Mouse (Mus musculus) spleen, adult 2 months (tissue): ENCODE data around the gene Ehmt2. TPM values are rescaled to one million over a fixed set of nuclear protein-coding genes. Genes with fewer than 3 reads are reported as not detected.

Experiments used
- DNase-seq, 2 experiments: peaks; one replicate each; pipeline versions ENCODE4 v3.0.0 to v3.0.0-alpha.2; 2012 to 2021; ENCODE audit warnings: low spot score in 2 of 2, low read depth in 1 of 2
- H3K27ac ChIP-seq: fragments of 200-500 bp; 2 replicates; pipeline ENCODE4 v1.5.1; 2012; ENCODE audit warnings: low read length, inconsistent platforms; ENCODE audit not compliant: insufficient read depth
- H3K27me3 ChIP-seq: fragments of 200-500 bp; 2 replicates; pipeline ENCODE4 v1.6.1; 2012; ENCODE audit warnings: mild to moderate bottlenecking, moderate library complexity, low read length, inconsistent platforms; ENCODE audit not compliant: control insufficient read depth, insufficient read depth
- H3K36me3 ChIP-seq: fragments of 200-500 bp; 2 replicates; pipeline ENCODE4 v1.6.1; 2012; ENCODE audit warnings: mild to moderate bottlenecking, low read length, inconsistent platforms; ENCODE audit not compliant: control insufficient read depth, insufficient read depth
- H3K4me1 ChIP-seq: fragments of 200-500 bp; 2 replicates; pipeline ENCODE4 v1.6.1; 2011; ENCODE audit warnings: inconsistent platforms; ENCODE audit not compliant: control insufficient read depth, insufficient read depth, insufficient read length
- H3K4me3 ChIP-seq: fragments of 200-500 bp; 2 replicates; pipeline ENCODE4 v1.5.1; 2011; ENCODE audit warnings: mild to moderate bottlenecking, inconsistent platforms; ENCODE audit not compliant: insufficient read depth, insufficient read length; ENCODE audit errors: extremely low read depth
- CTCF ChIP-seq: fragments of 200-500 bp; IDR thresholded peaks from 2 replicates; pipeline ENCODE4 v1.5.1; 2011; ENCODE audit warnings: mild to moderate bottlenecking, inconsistent platforms; ENCODE audit not compliant: insufficient read depth, insufficient read length, insufficient replicate concordance; ENCODE audit errors: extremely low read depth
- POLR2A ChIP-seq: fragments of 200-500 bp; IDR thresholded peaks from 2 replicates; pipeline ENCODE4 v1.6.1; 2011; ENCODE audit warnings: low read depth, low read length, inconsistent platforms
- WGBS: fragments of 180-500 bp; shearing (Covaris S2); methylation state at CpG from one replicate; pipeline ENCODE4 v1.1.7; 2018; 5-methylcytosine and 5-hydroxymethylcytosine counted together
- polyA plus RNA-seq: library from polyadenylated mRNA; depleted of rRNA; stranded (reverse); fragments of >200 nt; gene quantifications from 2 replicates; pipeline ENCODE4 v1.2.3, GENCODE M21; 2012

Ehmt2 gene
- polyA plus RNA-seq, 1 experiment = 200 TPM

- TF ChIP-seq CTCF (no peak), POLR2A (no peak)
- Histone ChIP-seq H3K36me3 (no peaks in the 10 kb centered on the region), H3K27me3 (no peaks in the 10 kb centered on the region), H3K4me1 (peaks cover 7% of the 10 kb centered on the region; the same call in 1 of the 2 replicates), H3K4me3 (no peak overlapping the region; the same call in 1 of the 2 replicates), H3K27ac (no peak overlapping the region)
- no peak for DNase-seq
Measured at GRCm38 (mm10) chr17:34881166-34881565, 17.1 kb upstream of the Ehmt2 start.

GRCm38 (mm10) chr17:34881683-34882310 is 16.5 kb upstream of the Ehmt2 start, which contains the start of gene Gm20547:
TSS of gene Gm20547 (minus strand) at chr17:34882042.
- Histone ChIP-seq H3K4me3 (no peak within 1 kb of the TSS; the same call in 1 of the 2 replicates), H3K27ac (no peak within 1 kb of the TSS), H3K27me3 (no peaks in the 10 kb centered on the region), H3K4me1 (peaks cover 7% of the 10 kb centered on the region; the same call in 1 of the 2 replicates), H3K36me3 (no peaks in the 10 kb centered on the region)
- DNase-seq = no peak
- no peak for TF ChIP-seq POLR2A
- no peak for TF ChIP-seq CTCF
- WGBS = 82% methylated on average over 15 of the region's 15 CpGs

- no peaks in the 10 kb centered on the region for H3K36me3 ChIP-seq
- no peak overlapping the region for H3K27ac ChIP-seq
- 47% methylated on average over 3 of the region's 3 CpGs for WGBS
- H3K4me3 ChIP-seq = no peak overlapping the region
- no peaks in the 10 kb centered on the region for H3K27me3 ChIP-seq
- peaks cover 12% of the 10 kb centered on the region; the same call in 1 of the 2 replicates for H3K4me1 ChIP-seq
- no peak for TF ChIP-seq CTCF
- TF ChIP-seq POLR2A = no peak
- no peak for DNase-seq
Measured at GRCm38 (mm10) chr17:34883332-34883731, 14.9 kb upstream of the Ehmt2 start.

- Histone ChIP-seq H3K27me3 (no peaks in the 10 kb centered on the region), H3K4me1 (peaks cover 8% of the 10 kb centered on the region; the same call in 1 of the 2 replicates), H3K27ac (no peak overlapping the region), H3K4me3 (no peak overlapping the region), H3K36me3 (no peaks in the 10 kb centered on the region)
- DNase-seq = no peak
- 82% methylated on average over 6 of the region's 6 CpGs for WGBS
- TF ChIP-seq POLR2A = no peak
- no peak for TF ChIP-seq CTCF
Measured at GRCm38 (mm10) chr17:34884704-34885103, 13.6 kb upstream of the Ehmt2 start.

- 93% methylated on average over 3 of the region's 3 CpGs for WGBS
- Histone ChIP-seq H3K36me3 (no peaks in the 10 kb centered on the region), H3K27ac (no peak overlapping the region), H3K27me3 (no peaks in the 10 kb centered on the region), H3K4me1 (peaks cover 5% of the 10 kb centered on the region; the same call in 1 of the 2 replicates), H3K4me3 (no peak overlapping the region)
- no peak for TF ChIP-seq POLR2A
- TF ChIP-seq CTCF = no peak
- DNase-seq = no peak
Measured at GRCm38 (mm10) chr17:34885615-34886014, 12.7 kb upstream of the Ehmt2 start.

GRCm38 (mm10) chr17:34887942-34888341 is 10.3 kb upstream of the Ehmt2 start:
- WGBS = 69% methylated on average over 5 of the region's 5 CpGs

GRCm38 (mm10) chr17:34890074-34890743 is 8.1 kb upstream of the Ehmt2 start:
- H3K4me1 ChIP-seq = peaks cover 5% of the 10 kb centered on the region; the same call in 1 of the 2 replicates
- DNase-seq = no peak
- no peak overlapping the region for H3K27ac ChIP-seq
- no peaks in the 10 kb centered on the region for H3K27me3 ChIP-seq
- 90% methylated on average over 12 of the region's 12 CpGs for WGBS
- TF ChIP-seq POLR2A (no peak), CTCF (no peak)
- no peak overlapping the region for H3K4me3 ChIP-seq
- H3K36me3 ChIP-seq = no peaks in the 10 kb centered on the region

More at GRCm38 (mm10) chr17:34887942-34888341, 10.3 kb upstream of the Ehmt2 start:
- Histone ChIP-seq H3K27ac (peak overlapping the region; percentile 52), H3K36me3 (no peaks in the 10 kb centered on the region), H3K4me1 (peaks cover 5% of the 10 kb centered on the region; the same call in 1 of the 2 replicates), H3K27me3 (no peaks in the 10 kb centered on the region), H3K4me3 (no peak overlapping the region)
- DNase-seq = no peak
- TF ChIP-seq POLR2A = no peak
